Mouse (Mus musculus): ENCODE results near the gene Esrrg. TPM values are rescaled to one million over a fixed set of nuclear protein-coding genes. Genes with fewer than 3 reads are reported as not detected.

Esrrg gene
- polyA plus RNA-seq, 1 experiment from 2014 or later, result 5.3 TPM

- 71% methylated on average over 5 of the region's 5 CpGs for WGBS
These were observed 218.3 kb downstream of the Esrrg start for GRCm38 (mm10) chr1:187826869-187827268.

DNA sequence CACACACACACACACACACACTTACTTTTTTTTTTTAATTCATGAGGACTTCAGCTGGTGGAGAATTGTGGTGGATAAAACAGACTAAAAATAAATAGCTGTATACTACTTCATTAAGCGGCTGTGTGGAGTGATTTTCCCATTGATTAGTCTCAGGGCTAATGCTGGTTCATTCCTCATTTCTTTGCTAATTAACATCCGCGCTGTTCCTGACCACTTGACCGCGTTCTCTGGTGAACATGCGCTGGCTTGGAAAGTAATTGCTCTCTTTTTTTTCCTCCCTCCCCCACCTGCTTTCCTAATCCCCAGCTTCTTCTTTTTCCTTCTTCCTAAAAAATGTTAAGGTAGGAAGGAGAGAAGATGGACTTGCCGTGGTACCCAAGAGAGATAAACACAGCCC, 222.3 kb downstream of the Esrrg start:
- Histone ChIP-seq H3K27me3 (replicated peaks) (no peaks in the 10 kb centered on the region), H3K27ac (no peak overlapping the region), H3K36me3 (no peaks in the 10 kb centered on the region), H3K4me1 (replicated peaks) (no peaks in the 10 kb centered on the region), H3K4me3 (replicated peaks) (no peak overlapping the region), H3K4me2 (replicated peaks) (no peak overlapping the region), H3K9ac (no peak overlapping the region), H3K9me3 (no peaks in the 10 kb centered on the region)
- no peak for ATAC-seq
- 89% methylated on average over 7 of the region's 7 CpGs for WGBS

More at GRCm38 (mm10) chr1:187826869-187827268, 218.3 kb downstream of the Esrrg start:
- 0 out of 2 replicates have a peak, but pooled peaks cover 2% of the 10 kb centered on the region for H3K4me1 ChIP-seq (replicated peaks)
- ATAC-seq, result peak; percentile 48; the same call in 1 of the 2 replicates
- no peaks in the 10 kb centered on the region for H3K27me3 ChIP-seq (replicated peaks)
- H3K27ac ChIP-seq, result no peak overlapping the region
- no peak overlapping the region for H3K9ac ChIP-seq
- no peaks in the 10 kb centered on the region for H3K9me3 ChIP-seq
- no peak overlapping the region for H3K4me3 ChIP-seq (replicated peaks)
- H3K4me2 ChIP-seq (replicated peaks), result no peak overlapping the region
- H3K36me3 ChIP-seq, result no peaks in the 10 kb centered on the region

DNA sequence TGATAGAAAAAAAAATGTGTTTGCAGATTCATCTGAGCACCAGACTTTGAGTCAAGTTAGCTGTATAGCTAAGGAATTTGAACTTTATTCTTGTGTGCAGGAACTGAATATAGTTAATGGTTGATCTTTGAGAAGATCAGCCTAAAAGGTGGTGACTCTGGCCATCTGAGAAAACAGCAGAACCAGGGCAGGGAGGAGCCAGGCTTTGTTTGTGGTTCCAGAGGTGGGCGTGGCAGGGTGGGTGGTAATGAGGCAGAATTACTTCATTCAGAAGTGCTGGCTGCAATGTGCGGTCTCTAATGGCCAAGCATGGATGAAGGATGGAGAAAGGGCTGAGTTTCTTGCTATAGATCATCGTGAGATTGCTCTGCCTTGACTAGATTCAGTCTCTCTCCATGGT, 224.3 kb downstream of the Esrrg start:
- Histone ChIP-seq H3K4me3 (replicated peaks) (no peak overlapping the region), H3K27me3 (replicated peaks) (no peaks in the 10 kb centered on the region), H3K36me3 (no peaks in the 10 kb centered on the region), H3K9me3 (no peaks in the 10 kb centered on the region), H3K9ac (no peak overlapping the region), H3K4me2 (replicated peaks) (no peak overlapping the region), H3K27ac (no peak overlapping the region), H3K4me1 (replicated peaks) (no peaks in the 10 kb centered on the region)
- ATAC-seq, result peak; percentile 39
- WGBS, result 57% methylated on average over 3 of the region's 3 CpGs

- ATAC-seq, result no peak
- Histone ChIP-seq H3K4me3 (replicated peaks) (no peak overlapping the region), H3K36me3 (no peaks in the 10 kb centered on the region), H3K27ac (no peak overlapping the region), H3K9ac (no peak overlapping the region), H3K4me2 (replicated peaks) (no peak overlapping the region), H3K27me3 (replicated peaks) (no peaks in the 10 kb centered on the region), H3K4me1 (replicated peaks) (no peaks in the 10 kb centered on the region), H3K9me3 (no peaks in the 10 kb centered on the region)
- 93% methylated on average over 3 of the region's 3 CpGs for WGBS
These were observed 226.0 kb downstream of the Esrrg start for GRCm38 (mm10) chr1:187834576-187834975.

- ATAC-seq, result no peak
- H3K27ac ChIP-seq, result no peak overlapping the region
- H3K4me1 ChIP-seq (replicated peaks), result no peaks in the 10 kb centered on the region
- no peaks in the 10 kb centered on the region for H3K36me3 ChIP-seq
- H3K27me3 ChIP-seq (replicated peaks), result no peaks in the 10 kb centered on the region
- WGBS, result 57% methylated on average over 6 of the region's 6 CpGs
- no peak overlapping the region for H3K4me2 ChIP-seq (replicated peaks)
- no peak overlapping the region for H3K4me3 ChIP-seq (replicated peaks)
- H3K9me3 ChIP-seq, result no peaks in the 10 kb centered on the region
- H3K9ac ChIP-seq, result no peak overlapping the region
These were observed 227.8 kb downstream of the Esrrg start for GRCm38 (mm10) chr1:187836384-187836783.

DNA sequence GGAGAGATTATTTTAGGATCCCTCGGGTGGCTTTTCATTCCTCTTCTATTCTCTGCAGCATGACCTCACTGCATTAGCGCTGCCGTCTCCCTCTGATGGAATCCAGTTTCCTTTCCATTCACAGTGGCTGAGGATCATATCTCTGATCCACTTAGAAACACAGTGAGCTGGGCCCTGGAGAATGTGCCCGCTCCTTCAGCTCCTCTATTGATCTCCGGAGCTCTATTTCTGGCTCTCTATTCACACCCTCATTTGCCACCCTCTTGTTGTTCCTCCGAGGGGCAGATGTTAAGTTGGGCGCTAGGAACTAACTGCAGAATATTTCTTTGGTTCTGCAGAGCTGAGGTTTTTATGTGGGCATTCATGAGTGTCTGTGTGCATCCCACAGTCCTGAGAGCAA, 228.3 kb downstream of the Esrrg start:
- Histone ChIP-seq H3K9ac (no peak overlapping the region), H3K9me3 (no peaks in the 10 kb centered on the region), H3K4me2 (replicated peaks) (no peak overlapping the region), H3K27ac (no peak overlapping the region), H3K4me1 (replicated peaks) (no peaks in the 10 kb centered on the region), H3K27me3 (replicated peaks) (no peaks in the 10 kb centered on the region), H3K36me3 (no peaks in the 10 kb centered on the region), H3K4me3 (replicated peaks) (no peak overlapping the region)
- WGBS, result 44% methylated on average over 7 of the region's 7 CpGs
- no peak for ATAC-seq

DNA sequence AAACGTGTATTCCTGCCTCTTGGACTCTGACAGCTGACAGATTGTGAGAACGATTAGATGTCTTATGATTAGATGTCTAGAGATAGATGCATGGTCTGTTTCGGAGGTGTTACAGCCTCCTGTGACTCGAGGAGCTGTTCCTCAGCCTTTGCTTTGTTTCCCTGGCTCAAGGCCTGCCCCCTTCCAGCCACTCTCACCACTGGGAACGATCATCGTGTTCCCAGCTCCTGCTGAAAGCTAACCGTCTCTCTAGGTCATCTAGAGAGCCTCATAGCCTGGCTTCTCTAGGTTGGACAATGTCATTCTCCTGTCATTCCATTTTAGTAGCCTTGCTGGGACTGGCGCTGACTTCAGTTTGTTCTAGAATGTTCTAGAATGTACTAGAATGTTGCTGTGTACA, 233.0 kb downstream of the Esrrg start:
- 80% methylated on average over 8 of the region's 8 CpGs for WGBS
- ATAC-seq, result no peak
- H3K36me3 ChIP-seq, result no peaks in the 10 kb centered on the region

DNA sequence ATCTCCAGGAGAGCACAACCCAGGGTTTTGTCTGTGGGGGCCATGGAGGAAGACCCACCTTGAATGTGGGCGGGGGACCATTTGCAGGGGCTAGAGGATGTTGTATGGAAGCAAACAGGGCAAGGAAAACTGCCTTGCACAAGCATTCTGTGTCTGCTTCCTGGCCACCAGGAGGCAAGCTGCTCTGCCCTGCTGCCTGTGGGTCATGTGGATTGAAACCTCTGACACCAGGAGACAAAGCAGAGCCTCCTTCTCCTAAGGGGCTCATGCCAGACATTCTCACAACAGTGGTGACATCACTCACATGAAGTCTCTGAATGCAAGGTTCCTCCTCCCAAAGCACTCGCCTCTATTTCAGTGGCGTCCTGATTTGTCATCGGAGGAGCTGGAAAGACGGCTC, 234.1 kb downstream of the Esrrg start:
- 86% methylated on average over 5 of the region's 5 CpGs for WGBS
- ATAC-seq, result no peak

More for the DNA sequence above, 233.0 kb downstream of the Esrrg start:
- Histone ChIP-seq H3K9ac (no peak overlapping the region), H3K27me3 (replicated peaks) (no peaks in the 10 kb centered on the region), H3K4me3 (replicated peaks) (no peak overlapping the region), H3K4me2 (replicated peaks) (no peak overlapping the region), H3K4me1 (replicated peaks) (no peaks in the 10 kb centered on the region), H3K9me3 (no peaks in the 10 kb centered on the region), H3K27ac (no peak overlapping the region)

GRCm38 (mm10) chr1:187854148-187854547, 245.6 kb downstream of the Esrrg start:
- Histone ChIP-seq H3K9ac (no peak overlapping the region), H3K27me3 (replicated peaks) (no peaks in the 10 kb centered on the region), H3K4me3 (replicated peaks) (no peak overlapping the region), H3K27ac (no peak overlapping the region), H3K4me1 (replicated peaks) (no peaks in the 10 kb centered on the region), H3K36me3 (no peaks in the 10 kb centered on the region), H3K9me3 (no peaks in the 10 kb centered on the region), H3K4me2 (replicated peaks) (no peak overlapping the region)
- ATAC-seq, result peak; percentile 53
- WGBS, result 45% methylated on average over 8 of the region's 8 CpGs

More for the DNA sequence above, 234.1 kb downstream of the Esrrg start:
- Histone ChIP-seq H3K36me3 (no peaks in the 10 kb centered on the region), H3K9ac (no peak overlapping the region), H3K4me2 (replicated peaks) (no peak overlapping the region), H3K27me3 (replicated peaks) (no peaks in the 10 kb centered on the region), H3K4me1 (replicated peaks) (no peaks in the 10 kb centered on the region), H3K27ac (no peak overlapping the region), H3K4me3 (replicated peaks) (no peak overlapping the region), H3K9me3 (no peaks in the 10 kb centered on the region)

DNA sequence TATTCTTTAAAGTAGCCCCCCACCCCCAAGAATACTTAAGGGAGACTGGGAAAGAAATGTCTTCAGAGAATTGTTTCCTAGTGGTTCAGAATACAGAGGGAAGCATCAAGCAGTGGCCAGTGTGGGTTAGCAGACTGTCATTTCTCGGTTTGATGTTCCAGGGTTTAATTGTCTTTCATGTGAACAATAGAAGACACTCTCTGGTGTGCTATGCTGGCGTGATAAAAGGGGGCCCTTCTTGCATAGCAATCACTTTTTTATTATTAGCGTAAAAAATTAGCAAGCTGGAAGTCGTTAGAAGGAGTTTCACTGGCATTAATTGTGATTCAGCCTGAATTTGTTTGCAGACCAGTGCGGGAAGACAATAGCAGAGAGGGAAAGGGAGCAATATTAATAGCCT, 253.7 kb downstream of the Esrrg start:
- Histone ChIP-seq H3K27me3 (replicated peaks) (no peaks in the 10 kb centered on the region), H3K9ac (no peak overlapping the region), H3K27ac (no peak overlapping the region), H3K4me3 (replicated peaks) (no peak overlapping the region), H3K9me3 (no peaks in the 10 kb centered on the region), H3K4me1 (replicated peaks) (no peaks in the 10 kb centered on the region), H3K36me3 (no peaks in the 10 kb centered on the region), H3K4me2 (replicated peaks) (no peak overlapping the region)
- WGBS, result 83% methylated on average over 5 of the region's 5 CpGs
- no peak for ATAC-seq

GRCm38 (mm10) chr1:187868427-187868826, 259.8 kb downstream of the Esrrg start:
- no peak overlapping the region for H3K9ac ChIP-seq
- H3K9me3 ChIP-seq, result no peaks in the 10 kb centered on the region
- no peak overlapping the region for H3K4me2 ChIP-seq (replicated peaks)
- WGBS, result 53% methylated on average over 7 of the region's 7 CpGs
- no peaks in the 10 kb centered on the region for H3K27me3 ChIP-seq (replicated peaks)
- H3K4me1 ChIP-seq (replicated peaks), result peaks cover 3% of the 10 kb centered on the region; the same call in 1 of the 2 replicates
- no peaks in the 10 kb centered on the region for H3K36me3 ChIP-seq
- ATAC-seq, result no peak
- no peak overlapping the region for H3K4me3 ChIP-seq (replicated peaks)
- no peak overlapping the region for H3K27ac ChIP-seq

DNA sequence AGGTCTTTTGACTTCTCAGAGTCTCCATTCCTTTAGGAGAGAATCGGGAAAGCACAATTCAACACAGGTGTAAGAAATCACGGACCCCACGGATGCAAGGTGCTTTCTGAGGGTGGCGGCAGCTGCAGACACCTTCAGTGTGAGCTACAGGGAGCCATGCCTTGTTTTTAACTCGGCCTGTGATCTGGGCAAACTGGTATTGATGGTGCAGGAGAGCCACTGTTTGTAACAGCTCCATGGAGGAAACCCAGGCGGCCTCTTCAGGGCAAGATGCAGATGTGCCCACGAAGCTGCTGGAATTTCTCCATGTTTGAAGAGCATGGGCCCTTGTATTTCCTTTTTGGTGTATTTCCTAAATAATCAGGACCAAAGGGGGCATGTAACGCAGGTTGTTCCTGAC, 263.6 kb downstream of the Esrrg start:
- peak overlapping the region; percentile 33 for H3K4me2 ChIP-seq (replicated peaks)
- no peaks in the 10 kb centered on the region for H3K36me3 ChIP-seq
- ATAC-seq, result peak; percentile 64
- H3K27ac ChIP-seq, result peak overlapping the region; percentile 65
- 27% methylated on average over 8 of the region's 8 CpGs for WGBS
- H3K4me3 ChIP-seq (replicated peaks), result no peak overlapping the region
- H3K9me3 ChIP-seq, result no peaks in the 10 kb centered on the region
- no peaks in the 10 kb centered on the region for H3K27me3 ChIP-seq (replicated peaks)
- peaks cover 3% of the 10 kb centered on the region; the same call in 1 of the 2 replicates for H3K4me1 ChIP-seq (replicated peaks)
- no peak overlapping the region for H3K9ac ChIP-seq

- H3K4me3 ChIP-seq (replicated peaks), result no peak overlapping the region
- H3K27me3 ChIP-seq (replicated peaks), result no peaks in the 10 kb centered on the region
- no peaks in the 10 kb centered on the region for H3K36me3 ChIP-seq
- H3K4me1 ChIP-seq (replicated peaks), result peaks cover 3% of the 10 kb centered on the region; the same call in 1 of the 2 replicates
- 22% methylated on average over 6 of the region's 6 CpGs for whole genome bisulfite sequencing
- no peak overlapping the region for H3K4me2 ChIP-seq (replicated peaks)
- no peak overlapping the region for H3K27ac ChIP-seq
- no peaks in the 10 kb centered on the region for H3K9me3 ChIP-seq
- no peak overlapping the region for H3K9ac ChIP-seq
- peak; percentile 50; the same call in 1 of the 2 replicates for ATAC-seq
These were observed 264.2 kb downstream of the Esrrg start for GRCm38 (mm10) chr1:187872744-187873143.
